Mouse (Mus musculus) spleen, postnatal 4 days (tissue): ENCODE results near the gene Nova1.

Experiments used
- DNase-seq, 2 experiments: peaks; one replicate each; pipeline ENCODE4 v3.0.0; 2022; ENCODE audit warnings: low spot score in 2 of 2

Gene Nova1

DNA sequence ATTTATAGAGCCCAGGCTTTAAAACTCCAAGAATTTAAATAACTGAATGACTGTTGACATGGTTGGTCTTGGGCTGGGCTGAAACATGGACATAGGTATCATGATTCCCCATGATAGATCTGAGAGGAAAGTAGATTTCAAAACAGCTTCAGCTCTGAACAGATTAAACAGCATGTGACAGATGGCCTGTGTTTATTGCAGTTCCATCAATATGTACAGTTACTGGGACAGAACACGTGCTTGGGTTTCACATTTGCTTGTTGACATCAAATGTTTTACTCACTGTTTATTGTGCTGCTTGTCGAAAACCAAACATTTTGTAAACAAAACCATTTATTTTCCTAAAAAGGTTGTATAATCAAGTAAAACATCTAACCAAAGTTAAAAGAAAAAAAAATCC is 142.4 kb downstream of the Nova1 start:
- DNase-seq = no peak

DNA sequence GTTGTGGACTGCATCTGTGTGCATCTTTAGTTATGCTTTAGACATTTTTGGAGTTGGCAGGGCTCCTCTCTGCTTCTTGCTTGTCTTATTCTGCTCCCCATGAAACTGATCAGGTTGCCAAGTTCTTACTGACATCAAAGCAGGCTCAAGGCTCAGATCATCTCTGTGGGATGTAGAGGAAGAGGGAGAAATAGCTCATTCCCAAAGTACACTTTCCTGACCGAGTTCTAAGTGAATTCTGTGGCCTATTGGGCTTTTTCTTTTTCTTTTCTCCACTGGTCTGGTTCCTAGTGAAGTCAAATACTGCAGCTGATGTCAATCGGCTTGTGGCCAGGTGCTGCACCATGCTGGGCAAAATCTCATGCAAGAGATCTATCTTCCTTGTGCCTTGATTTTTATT is 152.0 kb downstream of the Nova1 start:
- DNase-seq = no peak

DNA sequence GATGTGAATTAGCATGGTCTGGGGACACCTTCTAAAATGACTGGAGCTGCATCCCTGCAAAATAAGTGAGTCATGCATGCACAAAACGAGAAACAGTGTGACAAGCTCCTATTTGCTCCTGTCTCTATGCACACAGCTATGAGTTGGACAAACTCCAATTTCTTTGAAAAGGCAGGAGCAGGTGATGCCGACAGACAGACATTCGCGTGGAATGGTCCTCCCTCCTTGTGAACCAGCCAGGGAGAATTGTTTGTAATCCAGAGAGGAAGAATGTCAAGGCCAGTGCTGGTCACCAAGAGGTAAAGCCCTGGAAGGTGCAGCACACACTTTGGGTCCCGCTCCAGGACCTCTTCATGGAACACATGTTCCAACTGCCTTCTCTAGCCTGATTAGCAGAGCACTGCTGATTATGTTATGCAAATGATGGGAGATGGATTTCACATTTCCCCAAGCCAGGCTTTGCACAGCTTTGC is 172.6 kb downstream of the Nova1 start:
- DNase-seq = no peak

DNA sequence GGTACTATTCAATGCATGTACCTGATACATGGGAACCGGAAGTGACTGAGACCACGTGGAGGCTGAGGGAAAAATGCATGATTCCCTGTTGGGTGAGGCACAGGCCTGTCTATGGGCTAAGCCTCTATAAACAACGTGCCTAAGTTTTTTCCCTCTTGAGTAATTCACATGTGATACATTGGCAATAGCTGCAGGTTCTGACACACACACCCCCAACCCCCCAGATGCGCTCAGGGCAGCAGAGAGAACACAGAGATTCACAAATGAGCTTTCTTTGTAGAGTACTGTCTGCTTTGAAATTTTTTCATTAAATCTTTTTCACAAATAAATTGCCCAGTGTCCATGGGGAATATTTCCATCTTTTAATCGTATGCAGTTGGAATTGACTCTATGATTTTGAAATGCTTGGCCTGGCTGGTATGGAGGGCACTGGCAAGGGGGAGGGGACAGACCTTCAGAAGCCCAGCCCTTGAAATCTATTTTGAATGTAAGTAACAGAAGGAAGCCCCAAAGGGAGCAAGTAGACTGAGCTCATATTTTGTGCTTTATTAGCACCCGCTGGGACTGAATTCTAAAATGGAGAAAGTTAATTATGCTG is 173.3 kb downstream of the Nova1 start:
- no peak for DNase-seq
